Mouse (Mus musculus) right cerebral cortex, adult 18-20 months (tissue): ENCODE measurements at regions not wholly inside any gene's neighbourhood (a gene's known extent, or its start where the extent isn't known, plus 50 kb on each side); places are given as distances from the start of the nearest gene placed in this dataset.

Experiments used
- DNase-seq: peaks from one replicate; pipeline ENCODE4 v3.0.0; 2022; ENCODE audit warnings: mixed read lengths

GRCm38 (mm10) chr13:32536241-32536640 is 197.7 kb upstream of the Gmds start:
- no peak for DNase-seq

- DNase-seq = no peak
Observed at GRCm38 (mm10) chr13:32535602-32536001, 197.1 kb upstream of the Gmds start.

- no peak for DNase-seq
Observed at GRCm38 (mm10) chr13:32530926-32531512, 192.5 kb upstream of the Gmds start.

- no peak for DNase-seq
Observed at GRCm38 (mm10) chr13:32518611-32519344, 180.2 kb upstream of the Gmds start.

GRCm38 (mm10) chr13:32517514-32517913 is 179.0 kb upstream of the Gmds start:
- no peak for DNase-seq

GRCm38 (mm10) chr13:32509231-32510023 is 170.9 kb upstream of the Gmds start:
- DNase-seq = no peak

GRCm38 (mm10) chr13:32508447-32508846 is 169.9 kb upstream of the Gmds start:
- DNase-seq = no peak

GRCm38 (mm10) chr13:32507825-32508224 is 169.3 kb upstream of the Gmds start:
- DNase-seq = no peak

GRCm38 (mm10) chr13:32498205-32498790 is 159.8 kb upstream of the Gmds start:
- no peak for DNase-seq

GRCm38 (mm10) chr13:32496263-32496662 is 157.7 kb upstream of the Gmds start:
- no peak for DNase-seq

GRCm38 (mm10) chr13:32495063-32495462 is 156.5 kb upstream of the Gmds start:
- no peak for DNase-seq

- no peak for DNase-seq
Observed at GRCm38 (mm10) chr13:32493806-32494205, 155.3 kb upstream of the Gmds start.

GRCm38 (mm10) chr13:32493309-32493708 is 154.8 kb upstream of the Gmds start:
- peak; percentile 54 for DNase-seq

GRCm38 (mm10) chr13:32492566-32492965 is 154.0 kb upstream of the Gmds start:
- no peak for DNase-seq

- DNase-seq = no peak
Observed at GRCm38 (mm10) chr13:32481444-32482058, 143.0 kb upstream of the Gmds start.

- no peak for DNase-seq
Observed at GRCm38 (mm10) chr13:32480029-32480428, 141.5 kb upstream of the Gmds start.

GRCm38 (mm10) chr13:32479118-32479818 is 140.7 kb upstream of the Gmds start:
- DNase-seq = no peak

GRCm38 (mm10) chr13:32465787-32466186 is 127.2 kb upstream of the Gmds start:
- DNase-seq = no peak

- no peak for DNase-seq
Observed at GRCm38 (mm10) chr13:32465041-32465682, 126.6 kb upstream of the Gmds start.

- DNase-seq = no peak
Observed at GRCm38 (mm10) chr13:32454419-32455146, 116.0 kb upstream of the Gmds start.
